Mouse (Mus musculus) adrenal gland, postnatal 36 days (tissue): ENCODE measurements around the gene Cope. TPM values are rescaled to one million over a fixed set of nuclear protein-coding genes. Genes with fewer than 3 reads are reported as not detected.

ENCODE experiments used
- DNase-seq, 2 experiments: peaks; one replicate each; pipeline ENCODE4 v3.0.0; 2021; ENCODE audit warnings: mixed read lengths in 1 of 2
- long read RNA-seq, 2 experiments: library from polyadenylated mRNA; stranded (forward); transcript quantifications; one replicate each; pipeline ENCODE4 v2.0.0; 2021; ENCODE audit warnings: borderline sequencing depth in 2 of 2
- total RNA-seq, 2 experiments: library from RNA; stranded (reverse); gene quantifications; 2 replicates each; pipeline ENCODE4 v1.2.3; 2021

Cope gene
- total RNA-seq, result 100 to 1,000 TPM; 194 to 215 TPM
- long read RNA-seq, experiment 1, transcript Cope-201 (10 exons, 1,300 nt), result major isoform, 341 of 401 reads
- long read RNA-seq, experiment 1, partial matches to known transcripts, result 27 of 401 reads
- long read RNA-seq, experiment 1, other reads (novel, unspliced or antisense), result 29 of 401 reads
- long read RNA-seq, experiment 2, transcript Cope-201 (10 exons, 1,300 nt), result major isoform, 144 of 164 reads
- long read RNA-seq, experiment 2, partial matches to known transcripts, result 7 of 164 reads
- long read RNA-seq, experiment 2, other reads (novel, unspliced or antisense), result 13 of 164 reads

DNA sequence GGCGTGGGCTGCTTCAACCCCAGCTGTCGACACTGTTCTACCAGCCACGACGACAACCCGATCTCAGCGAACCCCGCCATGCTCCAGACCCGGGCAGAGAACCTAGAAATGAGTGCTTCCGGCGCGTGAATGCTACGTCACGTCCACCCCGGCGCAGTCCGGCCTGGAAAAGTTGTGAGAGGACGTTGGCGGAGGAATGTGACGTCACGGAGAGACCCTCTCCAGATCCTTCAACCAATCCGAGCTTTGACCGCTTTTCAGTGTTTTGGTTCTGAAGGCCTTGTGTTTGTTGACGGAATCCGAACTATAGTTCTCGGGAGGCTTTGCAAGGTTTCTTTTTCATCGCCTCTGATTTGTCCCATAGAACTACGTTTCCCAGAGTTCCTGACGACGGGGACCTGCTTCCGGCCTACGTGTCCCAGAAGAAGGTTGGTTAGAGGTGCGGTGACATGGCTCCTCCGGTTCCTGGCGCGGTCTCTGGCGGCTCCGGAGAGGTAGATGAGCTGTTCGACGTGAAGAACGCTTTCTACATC is at the start of gene Cope, which contains the start of gene Ddx49:
TSS of gene Cope (plus strand) at position 161 of the 533 bp plus-strand sequence.
TSS of gene Ddx49 (minus strand) at position 132 of the 533 bp plus-strand sequence.
- DNase-seq, result peak; percentile 94 to 95

- DNase-seq, result no peak
Measured at GRCm38 (mm10) chr8:70254628-70255027, 47.7 kb upstream of the Cope start.

- DNase-seq, result no peak
Measured at GRCm38 (mm10) chr8:70257456-70257855, 44.9 kb upstream of the Cope start.

DNA sequence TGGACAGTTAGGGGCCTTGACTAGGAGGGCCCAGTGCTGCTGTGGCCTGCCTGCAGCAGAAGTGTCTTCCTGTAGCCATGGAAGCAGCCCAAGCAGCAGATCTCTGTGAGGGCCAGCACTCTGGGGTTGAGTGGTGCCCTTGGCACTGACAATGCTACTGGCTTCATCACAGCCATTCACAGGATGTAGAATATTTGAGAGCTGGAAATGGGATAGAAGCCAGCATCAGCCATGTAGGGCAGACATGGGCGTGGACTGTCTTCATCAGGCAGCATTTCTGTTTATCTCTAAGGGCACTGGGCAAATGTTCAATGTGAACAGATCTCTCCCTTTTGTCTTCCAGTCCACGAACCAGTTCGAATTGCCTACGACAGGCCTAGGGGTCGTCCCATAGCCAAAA is 43.7 kb upstream of the Cope start:
- DNase-seq, result no peak

DNA sequence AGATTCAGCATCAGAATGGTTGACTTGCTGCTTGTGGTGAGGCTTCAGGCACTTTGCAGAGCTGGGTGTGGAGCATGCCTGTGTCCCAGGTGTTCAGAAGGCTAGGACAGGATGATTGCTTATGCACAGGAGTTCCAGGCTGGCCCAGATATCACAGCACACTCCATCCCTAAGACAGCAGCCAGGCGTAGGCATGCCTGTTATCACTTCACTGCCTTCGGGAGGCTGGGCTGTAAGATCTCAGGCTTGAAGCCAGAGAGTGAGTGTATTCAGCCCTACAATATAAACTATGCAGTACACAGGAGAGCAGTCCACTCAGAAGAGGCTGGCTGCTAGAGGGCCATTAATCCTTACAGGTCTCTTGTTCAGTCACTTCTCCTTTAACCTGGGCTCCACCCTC is 43.3 kb upstream of the Cope start:
- no peak for DNase-seq

GRCm38 (mm10) chr8:70267674-70268073 is 34.6 kb upstream of the Cope start:
- DNase-seq, result no peak

DNA sequence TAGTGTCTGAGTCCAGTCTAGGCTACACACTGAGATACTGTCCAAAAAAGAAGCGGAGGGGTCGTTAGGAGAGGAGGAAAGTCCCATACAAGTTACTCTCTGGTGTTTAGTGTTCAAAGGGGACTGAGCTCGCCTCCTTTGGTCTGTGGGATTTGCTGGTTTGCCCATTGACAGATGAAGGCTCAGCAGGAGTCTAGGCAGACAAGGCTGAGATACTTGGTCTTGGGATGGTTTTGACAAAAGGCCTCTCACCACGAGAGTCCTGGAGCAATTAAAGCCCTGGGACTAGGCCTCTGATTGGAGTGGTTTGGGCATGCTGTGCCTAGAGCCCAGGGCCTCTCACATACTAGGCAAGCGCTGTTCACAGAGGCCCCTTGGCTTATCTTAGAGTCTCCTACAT is 34.0 kb upstream of the Cope start:
- DNase-seq, result no peak

DNA sequence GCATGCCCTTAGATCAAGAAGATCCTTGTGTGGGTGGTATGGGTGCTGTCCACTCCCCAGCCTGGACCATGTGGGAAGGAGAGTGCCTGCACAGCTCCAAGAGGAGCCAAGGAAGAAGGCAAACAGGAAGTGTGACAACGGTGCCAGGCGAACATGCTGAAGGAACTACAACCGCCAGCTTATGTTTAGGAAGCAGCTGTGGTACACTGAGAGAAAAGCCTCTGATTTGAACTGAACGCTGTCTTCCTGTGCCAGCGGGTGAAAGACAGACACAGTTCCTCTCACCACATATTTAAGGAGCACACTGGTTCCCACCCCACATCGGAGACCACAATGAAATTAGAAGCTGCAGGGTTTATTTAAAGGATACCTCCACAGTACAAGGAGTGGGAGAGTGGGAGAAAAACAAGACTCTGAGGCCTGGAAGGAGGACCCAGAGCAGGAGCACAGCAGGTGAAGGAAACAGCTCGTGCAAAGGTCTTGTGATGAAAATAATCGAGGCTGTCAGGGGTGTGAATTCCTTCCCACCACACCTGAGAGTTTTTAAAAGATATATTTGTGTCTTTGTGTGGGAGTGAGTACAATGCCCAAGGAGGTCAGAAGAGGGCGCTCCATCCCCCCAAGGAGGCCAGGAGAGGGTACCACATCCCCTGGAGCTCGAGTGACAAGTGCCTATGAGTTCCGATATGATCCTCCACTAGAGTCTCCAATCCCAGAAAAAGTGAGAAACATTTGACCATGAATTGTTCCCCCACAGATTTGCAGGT is 33.3 kb upstream of the Cope start:
- peak in 1 of 2 experiments; percentile 54 for DNase-seq

GRCm38 (mm10) chr8:70272949-70273348 is 29.4 kb upstream of the Cope start:
- DNase-seq, result peak; percentile 71 to 77

- no peak for DNase-seq
Measured at GRCm38 (mm10) chr8:70274350-70274749, 28.0 kb upstream of the Cope start.

- peak; percentile 25 to 35 for DNase-seq
Measured at GRCm38 (mm10) chr8:70276476-70276875, 25.8 kb upstream of the Cope start.

- peak in 1 of 2 experiments; percentile 25 for DNase-seq
Measured at GRCm38 (mm10) chr8:70278175-70278574, 24.1 kb upstream of the Cope start.

- no peak for DNase-seq
Measured at GRCm38 (mm10) chr8:70279266-70279665, 23.1 kb upstream of the Cope start.

DNA sequence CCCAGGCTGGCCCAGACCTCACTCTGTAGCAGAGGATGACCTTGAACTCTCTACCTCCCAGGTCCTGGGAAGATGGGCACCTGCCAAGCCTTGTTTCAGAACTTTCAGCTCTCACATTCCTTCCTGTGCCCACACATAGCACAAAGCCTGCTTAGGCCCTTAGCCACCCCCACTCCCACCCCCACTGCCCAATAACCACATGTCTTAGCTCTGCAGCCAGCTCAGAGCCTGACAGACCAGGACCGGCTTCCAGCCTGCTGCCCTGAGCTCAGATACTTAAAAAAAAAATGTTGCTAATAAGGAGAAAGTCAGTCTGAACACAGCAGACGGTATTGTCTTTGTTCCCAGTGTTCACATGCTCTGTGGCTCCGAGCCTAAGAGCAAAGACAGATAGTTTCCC is 21.3 kb upstream of the Cope start:
- no peak for DNase-seq

- peak; percentile 92 to 94 for DNase-seq
Measured at GRCm38 (mm10) chr8:70282603-70283135, 19.6 kb upstream of the Cope start, which contains the start of gene Homer3. Gene Homer3 (plus strand): TSS chr8:70282827.

DNA sequence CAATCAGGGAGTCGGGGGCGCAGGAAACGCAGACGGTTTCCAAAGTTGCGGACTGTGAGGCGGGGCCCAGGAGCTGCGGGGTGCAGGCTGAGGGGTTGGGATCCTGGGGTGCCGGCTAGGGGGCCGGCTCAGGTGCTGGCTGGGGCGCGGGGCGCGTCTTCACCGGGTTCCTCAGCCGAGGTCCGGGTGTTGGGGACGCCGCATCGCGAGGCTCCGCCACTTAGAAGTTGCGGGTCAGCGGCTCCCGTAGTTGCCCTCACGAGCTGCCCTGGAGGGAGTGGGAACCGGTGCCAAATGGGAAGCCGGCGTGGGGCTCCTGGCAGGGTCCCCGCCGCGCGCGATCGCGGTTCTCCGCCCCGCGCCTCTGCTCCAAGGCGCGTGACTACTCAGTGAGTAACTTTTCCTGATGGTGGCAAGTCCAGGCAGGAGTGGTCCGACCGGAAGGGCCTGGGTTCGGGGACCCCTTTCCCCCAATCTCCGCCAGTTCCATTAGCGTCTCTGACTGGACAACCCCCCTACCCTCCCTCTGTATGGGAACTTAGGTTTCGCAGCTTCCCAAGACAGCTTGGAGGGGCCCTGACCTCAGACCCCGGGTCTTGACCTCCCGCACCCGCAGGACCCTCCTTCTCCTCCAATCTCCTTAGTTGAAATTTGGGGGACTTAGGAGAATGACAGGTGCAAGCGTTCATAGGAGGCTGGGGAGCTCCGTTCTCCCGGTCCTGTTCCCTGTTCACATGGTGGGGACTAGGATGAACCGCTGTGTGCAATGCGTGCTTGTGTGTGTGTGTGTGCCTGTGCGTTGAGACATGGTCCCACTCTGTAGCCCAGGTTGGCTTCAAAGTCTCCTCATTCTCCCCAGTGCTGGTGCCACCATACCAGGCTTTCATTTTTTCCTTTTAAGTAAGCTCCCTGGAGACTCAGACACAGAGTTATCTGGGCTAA is 18.9 kb upstream of the Cope start:
- DNase-seq, result peak; percentile 44 to 56

GRCm38 (mm10) chr8:70284421-70284820 is 17.9 kb upstream of the Cope start:
- DNase-seq, result no peak

DNA sequence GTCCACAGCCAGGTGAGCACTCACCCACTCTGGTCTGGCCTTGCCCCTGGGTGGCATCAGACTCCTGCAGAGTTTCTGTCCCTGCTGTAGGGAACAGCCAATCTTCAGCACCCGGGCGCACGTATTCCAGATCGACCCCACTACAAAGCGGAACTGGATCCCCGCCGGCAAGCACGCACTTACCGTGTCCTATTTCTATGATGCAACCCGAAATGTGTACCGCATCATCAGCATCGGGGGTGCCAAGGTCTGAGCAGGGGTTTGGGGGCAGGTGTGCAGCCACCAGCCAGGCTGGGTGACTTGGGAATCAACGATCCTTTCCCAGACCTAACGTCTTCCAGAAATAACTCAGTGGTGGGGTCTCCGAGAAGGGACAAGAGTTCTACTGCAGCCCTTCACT is 17.0 kb upstream of the Cope start:
- DNase-seq, result no peak

DNA sequence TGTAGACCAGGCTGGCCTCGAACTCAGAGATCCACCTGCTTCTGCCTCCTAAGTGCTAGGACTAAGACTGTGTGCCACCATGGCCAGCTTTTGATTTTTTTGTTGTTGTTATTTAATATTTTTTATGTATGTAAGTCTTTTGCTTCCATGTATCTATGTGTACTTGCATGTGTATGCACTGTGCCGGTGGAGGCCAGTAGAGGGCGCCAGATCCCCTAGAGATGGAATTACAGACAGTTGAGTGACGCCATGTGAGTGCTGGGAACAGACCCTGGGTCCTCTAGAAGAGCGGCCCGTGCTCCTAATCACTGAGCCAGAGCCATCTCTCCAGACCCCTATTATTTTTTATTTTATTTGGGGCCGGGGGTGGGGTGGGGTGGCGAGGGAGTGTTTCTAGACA is 15.6 kb upstream of the Cope start:
- no peak for DNase-seq

GRCm38 (mm10) chr8:70293988-70294405 is 8.3 kb upstream of the Cope start:
- no peak for DNase-seq

DNA sequence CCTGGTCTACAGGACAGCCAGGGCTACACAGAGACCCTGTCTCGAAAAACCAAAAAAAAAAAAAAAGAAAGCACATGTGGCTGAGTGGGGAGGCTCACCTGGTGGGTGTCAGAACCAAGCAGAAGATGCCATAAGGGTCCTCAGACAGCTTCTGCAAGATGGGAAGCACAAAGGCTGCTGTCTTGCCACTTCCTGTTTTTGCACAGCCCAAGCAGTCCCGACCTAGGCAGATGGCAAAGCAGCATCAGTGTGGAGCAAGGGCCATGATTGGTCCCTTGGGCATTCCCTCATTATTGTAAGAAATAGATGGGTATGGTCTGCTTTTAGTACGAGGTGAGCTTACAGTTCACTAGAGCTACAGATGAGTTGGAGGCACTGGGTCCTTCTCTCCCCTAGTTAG is 1.4 kb upstream of the Cope start:
- DNase-seq, result no peak

GRCm38 (mm10) chr8:70302901-70303300 is 583 bp downstream of the Cope start:
- DNase-seq, result no peak
